Mouse (Mus musculus): ENCODE results near the gene Adcyap1r1. TPM values are rescaled to one million over a fixed set of nuclear protein-coding genes. Genes with fewer than 3 reads are reported as not detected.

The Adcyap1r1 gene
- total and polyA plus RNA-seq, 3 experiments, result not detected

- TF ChIP-seq ZMIZ1 (IDR thresholded peaks at IDR 0.05; ENCODE audit: low read depth, low read length), result no peak
Measured at GRCm38 (mm10) chr6:55403411-55404309, 48.1 kb upstream of the Adcyap1r1 start (continued).

DNA sequence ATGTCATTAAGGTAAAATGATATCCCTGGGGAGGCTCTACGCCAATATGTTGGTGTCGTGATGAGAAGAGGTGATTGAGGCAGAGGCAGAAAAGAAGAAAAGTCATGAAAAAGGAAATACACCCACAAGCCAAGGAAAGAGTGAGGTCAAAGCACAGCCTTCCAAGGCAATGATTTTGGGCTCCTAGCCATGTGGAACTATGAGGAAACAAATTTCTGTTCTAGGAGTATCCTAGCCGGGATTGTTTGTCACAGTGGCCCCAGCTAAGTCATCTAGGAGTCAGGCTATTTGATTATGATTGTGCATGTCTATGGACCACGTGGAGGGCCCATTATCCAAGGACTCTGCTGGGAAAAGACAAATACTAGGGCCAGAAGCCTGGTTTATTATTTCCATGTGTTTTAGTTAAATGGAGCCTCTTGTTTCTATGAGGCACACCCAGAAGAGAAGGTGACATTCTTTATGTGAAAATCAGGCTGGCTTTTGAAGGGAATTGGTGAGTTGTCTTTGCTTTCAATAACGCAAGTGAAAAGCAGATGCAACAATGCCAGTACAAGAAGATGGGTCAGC, 47.3 kb upstream of the Adcyap1r1 start:
- Histone ChIP-seq H3K27me3 (ENCODE audit: control insufficient read depth in 1 of 2, insufficient read depth in 2 of 2, low read length in 2 of 2) (no peaks in the 10 kb centered on the region), H3K36me3 (ENCODE audit: control insufficient read depth in 1 of 2, insufficient read depth in 2 of 2, low read length in 2 of 2) (no peaks in the 10 kb centered on the region), H3K4me1 (ENCODE audit: control insufficient read depth in 1 of 2, insufficient read depth in 2 of 2, low read length in 2 of 2) (no peaks in the 10 kb centered on the region), H3K9me3 (replicated peaks; ENCODE audit: insufficient read depth, low read length) (no peaks in the 10 kb centered on the region), H3K79me2 (ENCODE audit: control insufficient read depth, insufficient read depth, low read length, poor library complexity) (no peaks in the 10 kb centered on the region), H3K9ac (ENCODE audit: control insufficient read depth, low read depth, low read length, poor library complexity, severe bottlenecking) (no peak overlapping the region), H3K4me3 (ENCODE audit: control insufficient read depth in 1 of 2, insufficient read depth in 1 of 2, low read depth in 2 of 2, low read length in 2 of 2) (no peak overlapping the region), H3K27ac (ENCODE audit: control insufficient read depth, low read depth, low read length) (no peak overlapping the region)
- TF ChIP-seq HCFC1 (IDR thresholded peaks at IDR 0.05; ENCODE audit: low read depth, low read length) (no peak), E2F4 (IDR thresholded peaks at IDR 0.05; ENCODE audit: borderline replicate concordance, low read depth, low read length) (no peak), ZC3H11A (IDR thresholded peaks at IDR 0.05; ENCODE audit: low read depth, low read length) (no peak), RCOR1 (IDR thresholded peaks at IDR 0.05; ENCODE audit: low read depth, low read length) (no peak), POLR2AphosphoS5 (IDR thresholded peaks at IDR 0.05; ENCODE audit: borderline replicate concordance, low read depth, low read length) (no peak), CHD1 (IDR thresholded peaks at IDR 0.05; ENCODE audit: low read depth, low read length) (no peak), TBP (IDR thresholded peaks at IDR 0.05; ENCODE audit: low read depth, low read length) (no peak)
- DNase-seq (ENCODE audit: low read depth, low spot score), result no peak

GRCm38 (mm10) chr6:55407345-55407744, 44.4 kb upstream of the Adcyap1r1 start:
- no peak overlapping the region for H3K9ac ChIP-seq (ENCODE audit: control insufficient read depth, low read depth, low read length, poor library complexity, severe bottlenecking)
- TF ChIP-seq BHLHE40 (IDR thresholded peaks at IDR 0.05; ENCODE audit: borderline replicate concordance, low read depth, low read length) (no peak), MAX (IDR thresholded peaks at IDR 0.05; ENCODE audit: low read length) (no peak), POLR2AphosphoS5 (IDR thresholded peaks at IDR 0.05; ENCODE audit: borderline replicate concordance, low read depth, low read length) (no peak), JUND (IDR thresholded peaks at IDR 0.05; ENCODE audit: low read depth, low read length) (no peak), USF2 (IDR thresholded peaks at IDR 0.05; ENCODE audit: borderline replicate concordance in 1 of 2, insufficient read depth in 1 of 2, low read depth in 1 of 2, low read length in 2 of 2) (no peak), GABPA (IDR thresholded peaks at IDR 0.05; ENCODE audit: low read depth, low read length) (no peak), ZMIZ1 (IDR thresholded peaks at IDR 0.05; ENCODE audit: low read depth, low read length) (no peak), CTCF (IDR thresholded peaks at IDR 0.05 in 2 of 3, conservative IDR thresholded peaks at IDR 0.05 in 1 of 3; ENCODE audit: control insufficient read depth in 1 of 3, insufficient read depth in 1 of 3, low read depth in 2 of 3, low read length in 3 of 3, poor library complexity in 1 of 3, severe bottlenecking in 1 of 3) (no peak), MYB (IDR thresholded peaks at IDR 0.05; ENCODE audit: low read depth, low read length) (no peak), ELF1 (IDR thresholded peaks at IDR 0.05; ENCODE audit: low read depth, low read length) (no peak)
- H3K79me2 ChIP-seq (ENCODE audit: control insufficient read depth, insufficient read depth, low read length, poor library complexity), result no peaks in the 10 kb centered on the region
- no peaks in the 10 kb centered on the region; a peak in 1 of 4 replicates for H3K27me3 ChIP-seq (ENCODE audit: control insufficient read depth in 1 of 2, insufficient read depth in 2 of 2, low read length in 2 of 2)
- no peak overlapping the region for H3K4me3 ChIP-seq (ENCODE audit: control insufficient read depth in 1 of 2, insufficient read depth in 1 of 2, low read depth in 2 of 2, low read length in 2 of 2)
- no peaks in the 10 kb centered on the region for H3K4me1 ChIP-seq (ENCODE audit: control insufficient read depth in 1 of 2, insufficient read depth in 2 of 2, low read length in 2 of 2)
- H3K27ac ChIP-seq (ENCODE audit: control insufficient read depth, low read depth, low read length), result no peak overlapping the region
- H3K9me3 ChIP-seq (replicated peaks; ENCODE audit: insufficient read depth, low read length), result no peaks in the 10 kb centered on the region
- H3K36me3 ChIP-seq (ENCODE audit: control insufficient read depth in 1 of 2, insufficient read depth in 2 of 2, low read length in 2 of 2), result no peaks in the 10 kb centered on the region
- no peak for DNase-seq (ENCODE audit: low read depth, low spot score)
